Mouse (Mus musculus) lung, embryonic 14.5 days (tissue): Measurements from ENCODE around the gene Setd5. TPM values are rescaled to one million over a fixed set of nuclear protein-coding genes. Genes with fewer than 3 reads are reported as not detected.

Experiments used
- ATAC-seq: fragments of 200-750 bp; cut with Nextera tagmentation; 2 replicates; pipeline ENCODE4 v1.8.0; 2017; ENCODE audit warnings: mild to moderate bottlenecking, moderate TSS enrichment, moderate library complexity; ENCODE audit not compliant: insufficient read depth
- DNase-seq: peaks from one replicate; pipeline ENCODE4 v3.0.0-alpha.2; 2015
- H3K27ac ChIP-seq: fragments of 300-500 bp; sonication (generic); 2 replicates; pipeline ENCODE4 v1.5.1; 2014; ENCODE audit warnings: low read depth, mild to moderate bottlenecking, moderate library complexity
- H3K27me3 ChIP-seq: fragments of 300-500 bp; sonication (generic); 2 replicates; pipeline ENCODE4 v1.6.1; 2014; ENCODE audit warnings: low read length, control low read depth; ENCODE audit not compliant: insufficient read depth
- H3K36me3 ChIP-seq: fragments of 300-500 bp; sonication (generic); 2 replicates; pipeline ENCODE4 v1.6.1; 2014; ENCODE audit warnings: control low read depth; ENCODE audit not compliant: insufficient read depth
- H3K4me1 ChIP-seq: fragments of 300-500 bp; sonication (generic); 2 replicates; pipeline ENCODE4 v1.6.1; 2014; ENCODE audit warnings: antibody characterized with exemption, control low read depth; ENCODE audit not compliant: insufficient read depth
- H3K4me2 ChIP-seq: fragments of 300-500 bp; sonication (generic); 2 replicates; pipeline ENCODE4 v1.6.1; 2014; ENCODE audit warnings: mild to moderate bottlenecking
- H3K4me3 ChIP-seq: fragments of 300-500 bp; sonication (generic); 2 replicates; pipeline ENCODE4 v1.5.1; 2014; ENCODE audit warnings: low read depth, low read length
- H3K9ac ChIP-seq: fragments of 300-500 bp; sonication (generic); 2 replicates; pipeline ENCODE4 v1.6.1; 2014
- H3K9me3 ChIP-seq: fragments of 300-500 bp; sonication (generic); 2 replicates; pipeline ENCODE4 v1.6.1; 2016; ENCODE audit warnings: low read depth, low read length, control low read depth
- CTCF ChIP-seq: IDR thresholded peaks from 2 replicates; pipeline ENCODE4 v1.5.1; 2016; ENCODE audit warnings: antibody characterized with exemption, low read depth
- WGBS: fragments of 180-500 bp; shearing (Covaris S2); extraction: QIAGEN DNeasy Blood & Tissue Kit; methylation state at CpG from one replicate; pipeline ENCODE4 v1.1.7; 2014; 5-methylcytosine and 5-hydroxymethylcytosine counted together
- polyA plus RNA-seq: library from polyadenylated mRNA; unstranded; fragments of >200 nt; fragmentation: Nextera tagmentation; extraction: Ambion mirVana; gene quantifications from 2 replicates; pipeline ENCODE4 v1.2.1, GENCODE M21; 2014

Gene Setd5
- polyA plus RNA-seq, 1 experiment from 2014 or later: 96.9 TPM

- Histone ChIP-seq H3K27me3 (no peaks in the 10 kb centered on the region), H3K4me2 (peak overlapping the region; percentile 98), H3K4me1 (peaks cover 11% of the 10 kb centered on the region; the same call in 1 of the 2 replicates), H3K36me3 (peaks cover 11% of the 10 kb centered on the region; the same call in 1 of the 2 replicates), H3K9ac (peak overlapping the region; percentile 84), H3K9me3 (no peaks in the 10 kb centered on the region), H3K4me3 (peak overlapping the region; percentile 73), H3K27ac (peak overlapping the region; percentile 95)
- WGBS: under 1% methylated on average over 11 of the region's 11 CpGs
- TF ChIP-seq CTCF: no peak
- peak; percentile 6 for DNase-seq
- ATAC-seq: peak; percentile 15
These were observed 31.6 kb upstream of the Setd5 start for GRCm38 (mm10) chr6:113045575-113045974.

- peak within 1 kb of the TSS; percentile 98 for H3K4me2 ChIP-seq
- DNase-seq (peak; percentile 99), ATAC-seq (peak; percentile 99)
- H3K9ac ChIP-seq: peak within 1 kb of the TSS; percentile 84
- peaks cover 11% of the 10 kb centered on the region; the same call in 1 of the 2 replicates for H3K4me1 ChIP-seq
- H3K9me3 ChIP-seq: no peaks in the 10 kb centered on the region
- peaks cover 18% of the 10 kb centered on the region for H3K36me3 ChIP-seq
- WGBS: under 1% methylated on average over 59 of the region's 59 CpGs
- peak within 1 kb of the TSS; percentile 95 for H3K27ac ChIP-seq
- H3K27me3 ChIP-seq: no peaks in the 10 kb centered on the region
- H3K4me3 ChIP-seq: peak within 1 kb of the TSS; percentile 73
- no peak for TF ChIP-seq CTCF
These were observed 30.9 kb upstream of the Setd5 start, which contains the start of gene Thumpd3 for GRCm38 (mm10) chr6:113046041-113046975. Thumpd3 (plus strand) TSS chr6:113046225.

- peak overlapping the region; percentile 73 for H3K4me3 ChIP-seq
- peak; percentile 10 for DNase-seq
- no peak for TF ChIP-seq CTCF
- H3K9me3 ChIP-seq: no peaks in the 10 kb centered on the region
- peaks cover 24% of the 10 kb centered on the region for H3K36me3 ChIP-seq
- no peaks in the 10 kb centered on the region for H3K27me3 ChIP-seq
- peak overlapping the region; percentile 95; the same call in 1 of the 2 replicates for H3K27ac ChIP-seq
- ATAC-seq: no peak
- H3K4me1 ChIP-seq: peaks cover 11% of the 10 kb centered on the region; the same call in 1 of the 2 replicates
- WGBS: 53% methylated on average over 15 of the region's 15 CpGs
- peak overlapping the region; percentile 98 for H3K4me2 ChIP-seq
- peak overlapping the region; percentile 84 for H3K9ac ChIP-seq
These were observed 30.0 kb upstream of the Setd5 start for GRCm38 (mm10) chr6:113047016-113047746.

- no peak overlapping the region for H3K4me2 ChIP-seq
- ATAC-seq: no peak
- H3K4me3 ChIP-seq: no peak overlapping the region
- 91% methylated on average over 2 of the region's 2 CpGs for WGBS
- peaks cover 33% of the 10 kb centered on the region for H3K36me3 ChIP-seq
- H3K27ac ChIP-seq: no peak overlapping the region
- H3K27me3 ChIP-seq: no peaks in the 10 kb centered on the region
- no peak overlapping the region for H3K9ac ChIP-seq
- no peak for TF ChIP-seq CTCF
- peaks cover 11% of the 10 kb centered on the region; the same call in 1 of the 2 replicates for H3K4me1 ChIP-seq
- no peaks in the 10 kb centered on the region for H3K9me3 ChIP-seq
- DNase-seq: no peak
These were observed 28.8 kb upstream of the Setd5 start for GRCm38 (mm10) chr6:113048371-113048770.

- DNase-seq: no peak
- Histone ChIP-seq H3K27me3 (no peaks in the 10 kb centered on the region), H3K9ac (no peak overlapping the region), H3K9me3 (no peaks in the 10 kb centered on the region), H3K27ac (no peak overlapping the region), H3K4me3 (no peak overlapping the region), H3K4me1 (peaks cover 11% of the 10 kb centered on the region; the same call in 1 of the 2 replicates), H3K36me3 (peaks cover 38% of the 10 kb centered on the region), H3K4me2 (no peak overlapping the region)
- ATAC-seq: no peak
- WGBS: 83% methylated on average over 3 of the region's 3 CpGs
- no peak for TF ChIP-seq CTCF
These were observed 28.0 kb upstream of the Setd5 start for GRCm38 (mm10) chr6:113049159-113049558.

- no peak overlapping the region for H3K4me2 ChIP-seq
- TF ChIP-seq CTCF: no peak
- H3K4me1 ChIP-seq: no peaks in the 10 kb centered on the region
- H3K9ac ChIP-seq: no peak overlapping the region
- H3K9me3 ChIP-seq: no peaks in the 10 kb centered on the region
- H3K36me3 ChIP-seq: peaks cover 68% of the 10 kb centered on the region
- DNase-seq (no peak), ATAC-seq (no peak)
- WGBS: 69% methylated on average over 3 of the region's 3 CpGs
- no peak overlapping the region for H3K4me3 ChIP-seq
- H3K27ac ChIP-seq: no peak overlapping the region
- no peaks in the 10 kb centered on the region for H3K27me3 ChIP-seq
These were observed 24.2 kb upstream of the Setd5 start for GRCm38 (mm10) chr6:113052972-113053371.
